Mouse (Mus musculus) lung, postnatal 0 days (tissue): ENCODE measurements around the gene Tdrd12. TPM values are rescaled to one million over a fixed set of nuclear protein-coding genes. Genes with fewer than 3 reads are reported as not detected.

Experiments used
- ATAC-seq: fragments of 200-750 bp; cut with Nextera tagmentation; 2 replicates; pipeline ENCODE4 v1.8.0; 2017; ENCODE audit warnings: moderate library complexity
- DNase-seq: peaks from one replicate; pipeline ENCODE4 v3.0.0-alpha.2; 2016; ENCODE audit warnings: low spot score
- H3K27ac ChIP-seq: fragments of 300-500 bp; sonication (generic); 2 replicates; pipeline ENCODE4 v1.5.1; 2014; ENCODE audit warnings: antibody characterized with exemption, mild to moderate bottlenecking, low read length, mixed read lengths
- H3K27me3 ChIP-seq: fragments of 300-500 bp; sonication (generic); replicated peaks from 2 replicates; pipeline ENCODE4 v1.6.1; 2014; ENCODE audit warnings: low read length, mixed read lengths; ENCODE audit not compliant: insufficient read depth
- H3K36me3 ChIP-seq: fragments of 300-500 bp; sonication (generic); 2 replicates; pipeline ENCODE4 v1.6.1; 2014; ENCODE audit warnings: low read length, mixed read lengths; ENCODE audit not compliant: insufficient read depth
- H3K4me1 ChIP-seq: fragments of 300-500 bp; sonication (generic); 2 replicates; pipeline ENCODE4 v1.6.1; 2014; ENCODE audit warnings: antibody characterized with exemption, low read depth, low read length, mixed read lengths; ENCODE audit not compliant: insufficient read depth
- H3K4me2 ChIP-seq: fragments of 300-500 bp; sonication (generic); replicated peaks from 2 replicates; pipeline ENCODE4 v1.6.1; 2014; ENCODE audit warnings: low read depth, mild to moderate bottlenecking, low read length, moderate library complexity, mixed read lengths
- H3K4me3 ChIP-seq: fragments of 300-500 bp; sonication (generic); 2 replicates; pipeline ENCODE4 v1.5.1; 2014; ENCODE audit warnings: low read depth, low read length
- H3K9ac ChIP-seq: fragments of 300-500 bp; sonication (generic); replicated peaks from 2 replicates; pipeline ENCODE4 v1.6.1; 2014; ENCODE audit warnings: low read depth, mild to moderate bottlenecking
- H3K9me3 ChIP-seq: fragments of 300-500 bp; sonication (generic); 2 replicates; pipeline ENCODE4 v1.6.1; 2016; ENCODE audit warnings: low read length, mixed read lengths
- CTCF ChIP-seq: IDR thresholded peaks from 2 replicates; pipeline ENCODE4 v1.5.1; 2016; ENCODE audit warnings: antibody characterized with exemption, mild to moderate bottlenecking
- EP300 ChIP-seq: IDR thresholded peaks from 2 replicates; pipeline ENCODE4 v1.6.1; 2016; ENCODE audit warnings: antibody characterized with exemption, mild to moderate bottlenecking, control low read depth
- WGBS: fragments of 180-500 bp; shearing (Covaris S2); extraction: QIAGEN DNeasy Blood & Tissue Kit; methylation state at CpG from one replicate; pipeline ENCODE4 v1.1.7; 2014; 5-methylcytosine and 5-hydroxymethylcytosine counted together
- polyA plus RNA-seq: library from polyadenylated mRNA; unstranded; fragments of >200 nt; fragmentation: Nextera tagmentation; extraction: Ambion mirVana; gene quantifications from 2 replicates; pipeline ENCODE4 v1.2.1, GENCODE M21; 2015

The Tdrd12 gene
- polyA plus RNA-seq, 1 experiment from 2014 or later, result not detected

DNA sequence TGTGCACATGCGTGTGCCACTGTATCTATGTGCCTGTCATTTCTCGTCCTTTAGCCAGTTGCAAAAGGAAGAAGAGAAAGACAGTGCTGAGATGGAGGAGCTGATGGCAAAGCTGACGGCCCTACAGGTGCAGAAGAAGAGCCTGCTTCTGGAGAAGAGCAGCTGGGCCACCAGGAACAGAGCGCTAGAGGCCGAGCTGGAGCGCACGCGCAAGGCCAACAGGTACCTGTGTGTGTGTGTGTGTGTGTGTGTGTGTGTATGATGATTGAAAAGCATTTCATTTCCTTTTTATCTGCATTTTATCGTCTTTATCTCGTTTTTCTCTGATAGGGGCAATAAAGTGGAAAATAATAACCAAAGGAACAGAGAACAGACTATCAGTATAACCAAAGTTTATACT is 109.4 kb downstream of the Tdrd12 start:
- peaks cover 19% of the 10 kb centered on the region; the same call in 1 of the 2 replicates for H3K36me3 ChIP-seq
- no peaks in the 10 kb centered on the region for H3K27me3 ChIP-seq
- no peaks in the 10 kb centered on the region for H3K9me3 ChIP-seq
- H3K27ac ChIP-seq, result no peak overlapping the region
- no peak overlapping the region for H3K4me2 ChIP-seq
- DNase-seq (no peak), ATAC-seq (no peak)
- WGBS, result 85% methylated on average over 10 of the region's 10 CpGs
- no peak overlapping the region for H3K9ac ChIP-seq
- no peaks in the 10 kb centered on the region for H3K4me1 ChIP-seq
- no peak for TF ChIP-seq EP300
- TF ChIP-seq CTCF, result no peak
- no peak overlapping the region for H3K4me3 ChIP-seq

- H3K4me1 ChIP-seq, result no peaks in the 10 kb centered on the region
- no peak overlapping the region for H3K4me2 ChIP-seq
- TF ChIP-seq CTCF (no peak), EP300 (no peak)
- 70% methylated on average over 10 of the region's 10 CpGs for WGBS
- no peaks in the 10 kb centered on the region for H3K27me3 ChIP-seq
- ATAC-seq, result no peak
- no peak for DNase-seq
- H3K27ac ChIP-seq, result no peak overlapping the region
- H3K9ac ChIP-seq, result no peak overlapping the region
- H3K4me3 ChIP-seq, result no peak overlapping the region
- 0 out of 2 replicates have a peak, but pooled peaks cover 4% of the 10 kb centered on the region for H3K36me3 ChIP-seq
- H3K9me3 ChIP-seq, result no peaks in the 10 kb centered on the region
These were observed 114.5 kb downstream of the Tdrd12 start for GRCm38 (mm10) chr7:35423071-35423470.

Other genes starting within 250 kb of the Tdrd12 start
- gene Gpatch1, start 219.3 kb downstream of the Tdrd12 start, polyA plus RNA-seq, result 12.9 and 13.6 TPM in 2 replicates
- 4.6 and 5.5 TPM in 2 replicates for gene Rhpn2, start 203.6 kb downstream of the Tdrd12 start, polyA plus RNA-seq
- gene Faap24, start 140.9 kb downstream of the Tdrd12 start, polyA plus RNA-seq, result 10.5 and 11.1 TPM in 2 replicates
- gene Cep89, start 140.7 kb downstream of the Tdrd12 start, polyA plus RNA-seq, result 10.7 and 14.3 TPM in 2 replicates
- 0.10 and 0.16 TPM in 2 replicates for gene Slc7a9, start 88.9 kb downstream of the Tdrd12 start, polyA plus RNA-seq
- gene Nudt19, start 18.6 kb upstream of the Tdrd12 start, polyA plus RNA-seq, result 28.9 and 30.5 TPM in 2 replicates
- gene Rgs9bp, start 47.8 kb upstream of the Tdrd12 start, polyA plus RNA-seq, result 0.02 and 0.04 TPM in 2 replicates
- 12.7 and 16.7 TPM in 2 replicates for gene Ankrd27, start 48.5 kb upstream of the Tdrd12 start, polyA plus RNA-seq
- 160 and 169 TPM in 2 replicates for gene Pdcd5, start 109.8 kb upstream of the Tdrd12 start, polyA plus RNA-seq
- 14.3 and 16.2 TPM in 2 replicates for gene Dpy19l3, start 216.7 kb upstream of the Tdrd12 start, polyA plus RNA-seq